Mouse (Mus musculus): Measurements from ENCODE around the gene Mrps30.
"Not testable (repeated sequence)": the region's sequence is repeated elsewhere in the genome, so short reads cannot be mapped to it uniquely, and the experiment has no call there.

The Mrps30 gene

DNA sequence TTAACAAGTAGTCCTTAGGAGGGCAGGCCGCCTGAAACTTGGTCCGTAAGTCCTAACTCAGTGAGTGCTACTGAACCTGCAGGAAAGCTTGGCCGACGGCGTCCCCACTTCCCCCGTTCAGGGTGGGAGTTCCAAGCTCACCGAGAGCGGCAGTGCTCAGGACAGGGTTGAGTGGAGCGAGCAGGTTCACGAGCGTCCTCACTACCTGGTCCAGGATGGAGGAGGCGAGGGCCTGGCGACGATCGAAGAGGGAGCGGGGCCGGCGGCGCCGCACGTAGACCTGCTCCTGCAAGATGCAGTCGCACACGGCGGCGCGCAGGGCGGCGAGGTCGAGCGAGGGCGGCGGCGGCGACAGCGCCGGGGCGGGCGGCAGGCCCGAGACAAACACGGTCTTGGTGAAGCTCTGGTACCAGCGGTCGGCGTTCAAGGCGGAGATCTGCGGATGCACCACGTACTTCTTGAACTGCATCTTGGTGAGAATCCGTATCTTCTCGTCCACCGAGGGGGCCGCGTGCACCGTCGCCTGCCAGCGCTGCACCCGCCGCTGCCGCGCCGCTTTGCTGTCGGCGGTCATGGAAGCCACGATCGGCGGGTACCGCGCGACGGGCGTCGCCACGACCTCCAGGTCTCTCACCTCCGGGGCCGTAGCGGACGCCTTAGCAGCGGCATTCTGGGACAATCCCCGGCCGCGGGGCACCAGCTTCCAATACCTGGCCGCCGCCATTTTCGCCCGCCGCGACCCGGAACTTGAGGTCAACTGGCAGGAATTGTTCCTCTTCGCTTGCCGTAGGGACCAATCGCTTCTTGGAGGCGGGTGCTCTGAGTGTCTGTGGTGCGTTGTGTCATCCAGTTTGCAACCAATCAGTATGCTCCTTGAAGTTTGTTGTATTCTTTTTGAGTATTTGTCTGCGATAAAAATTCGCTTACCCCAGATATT lies at the start of gene Mrps30, which contains the start of gene B430218F22Rik:
Mrps30 (minus strand) TSS at position 742 of the 937 bp plus-strand sequence.
B430218F22Rik (plus strand) TSS at position 120 of the 937 bp plus-strand sequence.
- DNase-seq (ENCODE audit: low spot score in 2 of 2): peak; percentile 92 to 93

DNA sequence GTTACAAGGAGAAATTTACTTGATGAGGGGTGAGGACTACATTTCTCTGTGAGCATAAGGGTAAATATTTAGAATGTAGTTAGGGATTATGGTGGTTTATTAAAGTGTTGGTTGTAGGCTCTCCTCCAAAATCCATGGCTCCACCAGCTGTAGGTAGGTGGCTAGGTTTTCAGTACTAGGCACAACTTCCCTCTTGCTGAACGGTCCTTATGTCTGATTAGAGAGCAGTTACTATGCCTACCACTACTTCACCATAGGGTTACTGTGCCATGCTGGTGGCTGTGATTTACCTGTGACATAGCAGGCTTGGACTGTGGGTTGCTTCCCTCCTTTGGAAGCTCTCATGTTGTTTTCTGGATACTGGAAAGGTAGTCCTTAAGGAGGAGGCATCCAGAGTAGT lies 33.8 kb upstream of the Mrps30 start:
- no peak for DNase-seq (ENCODE audit: low spot score in 2 of 2)

- no peak for DNase-seq (ENCODE audit: low spot score in 2 of 2)
Measured at GRCm38 (mm10) chr13:118420408-118420807, 33.4 kb upstream of the Mrps30 start.

DNA sequence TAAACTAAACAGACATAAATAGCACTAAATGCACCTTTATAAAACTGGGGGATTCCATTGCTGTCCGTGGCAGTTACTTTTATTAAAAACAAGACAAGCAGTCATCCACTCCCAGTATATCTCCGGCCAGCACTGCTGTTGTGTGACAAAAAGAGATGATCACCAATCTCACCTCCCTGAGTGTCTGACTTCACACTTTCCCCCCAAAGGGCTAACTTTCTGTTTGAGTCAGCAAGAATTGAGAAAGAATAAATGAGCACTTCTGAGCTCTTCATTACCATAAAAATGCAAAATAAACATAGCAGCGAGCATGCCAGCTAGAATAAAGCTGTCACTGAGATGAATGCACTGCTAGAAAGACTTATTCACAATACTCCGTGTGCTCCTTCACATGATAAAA lies 31.1 kb upstream of the Mrps30 start:
- DNase-seq (ENCODE audit: low spot score in 2 of 2): no peak

- no peak for DNase-seq (ENCODE audit: low spot score in 2 of 2)
Measured at GRCm38 (mm10) chr13:118411297-118411992, 24.4 kb upstream of the Mrps30 start.

DNA sequence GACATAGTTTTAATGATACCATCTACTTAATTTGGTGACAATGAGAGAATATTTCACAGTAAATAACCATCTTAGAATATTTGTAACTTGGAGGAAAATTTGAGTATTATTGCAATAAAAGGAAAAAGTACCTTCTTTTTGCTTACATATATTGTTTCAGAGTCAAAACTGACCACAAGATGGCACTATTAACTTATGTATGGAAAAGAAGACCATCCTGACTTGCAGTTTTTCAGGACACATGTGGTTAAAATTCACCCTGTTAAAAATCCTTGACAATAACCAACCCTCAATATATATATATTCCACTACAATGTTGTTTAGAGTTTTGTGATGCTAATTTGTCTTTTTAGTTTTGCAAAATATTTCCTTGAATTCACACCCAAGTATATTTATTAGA lies 16.5 kb upstream of the Mrps30 start:
- no peak for DNase-seq (ENCODE audit: low spot score in 2 of 2)

DNA sequence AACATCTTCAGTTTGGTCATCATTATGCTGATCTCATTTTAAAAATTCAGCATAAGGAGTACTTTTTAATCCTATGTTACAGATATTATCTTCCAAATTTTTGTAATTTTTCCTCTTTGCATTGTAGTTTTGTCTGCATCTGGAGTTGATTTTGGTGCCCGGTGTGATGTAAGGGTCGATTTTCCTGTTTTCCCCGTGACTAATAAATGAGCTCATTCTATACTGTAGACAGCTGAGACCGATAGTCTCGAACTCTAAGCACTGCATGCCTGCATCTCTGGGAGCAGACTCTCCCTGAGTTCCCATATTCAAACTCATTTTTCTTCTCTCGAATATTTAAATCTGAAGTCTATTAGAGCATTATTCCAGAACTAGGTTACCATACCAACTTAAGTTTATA lies 13.3 kb upstream of the Mrps30 start:
- DNase-seq (ENCODE audit: low spot score in 2 of 2): no peak

DNA sequence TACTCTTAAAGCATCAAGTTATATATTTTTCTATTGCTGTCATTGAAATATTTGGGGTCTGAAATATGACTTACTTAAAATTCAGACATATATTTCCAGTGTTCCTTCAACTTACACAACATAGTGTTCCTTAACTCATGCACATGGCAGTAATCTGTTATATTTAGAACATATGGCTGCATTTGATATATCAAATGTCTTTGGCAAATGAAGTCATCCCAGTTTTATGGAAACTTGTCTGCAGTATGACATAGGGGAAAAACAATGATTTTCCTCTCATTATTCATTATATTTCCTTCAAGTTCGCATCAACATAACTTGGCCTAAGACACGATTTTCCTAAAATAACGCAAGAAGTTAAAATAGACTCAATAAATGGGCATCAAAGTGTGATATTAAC lies 8.8 kb upstream of the Mrps30 start:
- DNase-seq (ENCODE audit: low spot score in 2 of 2): no peak

DNA sequence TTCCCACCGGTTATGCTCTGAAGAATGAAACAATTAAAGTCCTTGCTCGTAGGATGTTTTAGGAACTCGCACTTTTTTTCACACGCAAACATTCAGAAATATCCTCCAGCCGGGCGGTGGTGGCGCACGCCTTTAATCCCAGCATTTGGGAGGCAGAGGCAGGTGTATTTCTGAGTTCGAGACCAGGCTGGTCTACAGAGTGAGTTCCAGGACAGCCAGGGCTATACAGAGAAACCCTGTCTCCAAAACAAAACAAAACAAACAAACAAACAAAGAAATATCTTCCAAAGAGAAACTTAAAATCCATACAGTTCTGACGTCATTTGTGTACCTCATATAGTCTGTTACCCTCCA lies 373 bp upstream of the Mrps30 start:
- DNase-seq (ENCODE audit: low spot score in 2 of 2): not testable (repeated sequence)

DNA sequence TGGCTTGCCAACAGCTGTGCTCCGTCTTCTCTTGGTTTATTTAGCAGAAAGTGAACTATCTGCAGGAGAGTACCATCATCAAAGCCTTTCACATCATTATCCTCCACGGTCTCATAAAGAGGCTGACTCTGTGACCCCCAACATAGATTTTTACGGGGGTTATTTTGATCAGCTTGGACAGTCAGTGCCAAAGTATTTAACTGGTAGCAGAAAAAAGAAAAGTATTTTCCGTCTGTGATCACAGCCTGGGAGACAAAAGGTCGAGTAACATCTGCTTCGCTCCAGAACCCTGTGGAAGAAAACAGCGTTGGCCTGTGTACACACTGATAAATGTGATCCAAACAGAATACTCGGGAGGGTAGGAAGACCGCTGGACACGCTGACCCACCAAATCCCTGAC lies 6.7 kb downstream of the Mrps30 start:
- no peak for DNase-seq (ENCODE audit: low spot score in 2 of 2)

DNA sequence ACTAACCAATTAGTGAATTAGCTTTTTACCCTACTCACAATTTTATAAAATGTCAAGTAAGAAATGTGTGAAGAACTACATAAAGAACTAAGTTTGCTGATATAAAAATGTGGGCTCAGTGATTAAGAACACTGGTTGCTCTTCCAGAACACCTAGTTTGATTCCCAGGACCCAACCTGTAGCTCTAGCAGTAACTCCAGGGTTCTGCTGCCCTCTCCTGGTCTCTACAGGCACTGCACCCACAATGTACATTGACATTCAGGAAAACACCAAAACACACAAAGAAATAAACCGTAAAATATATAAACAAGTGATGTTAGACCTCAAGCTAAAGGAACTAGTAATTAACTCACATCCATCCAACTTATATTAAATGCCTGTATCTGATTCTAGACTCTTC lies 7.9 kb downstream of the Mrps30 start:
- DNase-seq (ENCODE audit: low spot score in 2 of 2): peak in 1 of 2 experiments; percentile 14

DNA sequence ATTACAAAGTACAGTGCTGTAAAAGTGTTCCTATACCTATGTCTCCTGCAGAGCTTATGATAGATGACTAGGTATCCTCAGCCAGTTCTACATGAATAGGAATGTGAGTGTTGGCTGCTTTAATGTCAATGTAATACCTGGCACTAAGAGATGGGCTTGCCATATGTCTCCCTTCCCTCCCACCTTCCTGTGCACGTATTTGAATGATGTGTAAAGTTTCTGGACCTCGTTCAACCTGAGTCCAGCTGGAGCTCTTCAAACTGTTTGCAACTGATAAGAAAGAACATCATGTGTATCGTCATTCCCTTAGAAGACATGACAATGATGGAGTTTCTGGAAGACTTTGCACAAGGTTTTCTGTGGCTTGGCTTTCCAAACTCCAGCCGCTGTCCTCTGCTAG lies 14.2 kb downstream of the Mrps30 start:
- DNase-seq (ENCODE audit: low spot score in 2 of 2): no peak

DNA sequence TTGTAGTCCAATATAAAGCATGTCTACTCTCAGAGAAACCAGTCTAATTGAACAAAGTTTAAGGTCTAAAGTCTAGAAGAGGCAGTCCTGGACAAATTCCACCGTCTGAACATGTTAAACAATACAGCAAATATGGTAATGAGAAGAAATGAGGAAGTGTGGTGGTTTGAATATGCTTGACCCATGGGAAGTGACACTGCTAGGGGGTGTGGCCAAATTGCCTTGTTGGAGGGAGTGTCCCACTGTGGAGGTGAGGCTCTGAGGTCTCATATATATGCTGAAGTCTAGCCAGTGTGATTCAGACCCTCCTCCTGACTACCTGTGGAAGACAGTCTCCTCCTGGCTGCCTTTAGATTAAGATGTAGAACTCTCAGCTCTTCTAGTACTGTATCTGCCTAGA lies 21.3 kb downstream of the Mrps30 start:
- no peak for DNase-seq (ENCODE audit: low spot score in 2 of 2)

DNA sequence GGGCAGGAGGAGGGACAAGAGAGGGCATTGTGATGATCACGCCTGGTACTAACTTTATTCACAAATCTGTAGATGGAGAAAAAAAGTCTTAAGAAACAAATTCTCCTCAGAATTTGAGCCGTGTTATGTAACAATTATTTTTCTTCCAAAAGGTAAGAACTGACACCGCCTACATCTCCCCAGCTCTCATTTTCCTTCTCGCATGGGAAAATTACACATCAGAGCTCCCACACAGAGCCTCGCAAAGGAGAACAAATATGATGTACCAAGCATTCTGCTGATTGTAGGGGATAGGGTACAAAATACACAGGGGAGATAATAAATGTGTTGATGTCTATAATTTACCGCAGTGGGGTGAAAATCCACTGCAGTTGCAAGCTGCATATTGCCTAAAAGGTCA lies 23.7 kb downstream of the Mrps30 start:
- no peak for DNase-seq (ENCODE audit: low spot score in 2 of 2)

DNA sequence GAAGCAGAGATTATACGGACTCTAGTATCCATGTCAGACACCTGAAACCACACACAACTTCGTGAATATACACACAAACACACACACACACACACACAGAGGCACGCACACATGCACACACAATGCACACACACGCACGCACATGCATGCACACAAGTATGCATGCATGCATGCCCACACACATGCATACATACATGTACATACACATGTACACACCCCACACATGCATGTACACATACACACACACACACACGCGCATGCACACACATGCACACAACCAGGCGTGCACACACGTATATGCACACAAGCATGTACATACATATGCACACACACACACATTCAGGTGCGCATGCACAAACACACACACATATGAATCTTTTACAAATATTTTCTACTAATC lies 36.2 kb downstream of the Mrps30 start:
- DNase-seq (ENCODE audit: low spot score in 2 of 2): no peak

DNA sequence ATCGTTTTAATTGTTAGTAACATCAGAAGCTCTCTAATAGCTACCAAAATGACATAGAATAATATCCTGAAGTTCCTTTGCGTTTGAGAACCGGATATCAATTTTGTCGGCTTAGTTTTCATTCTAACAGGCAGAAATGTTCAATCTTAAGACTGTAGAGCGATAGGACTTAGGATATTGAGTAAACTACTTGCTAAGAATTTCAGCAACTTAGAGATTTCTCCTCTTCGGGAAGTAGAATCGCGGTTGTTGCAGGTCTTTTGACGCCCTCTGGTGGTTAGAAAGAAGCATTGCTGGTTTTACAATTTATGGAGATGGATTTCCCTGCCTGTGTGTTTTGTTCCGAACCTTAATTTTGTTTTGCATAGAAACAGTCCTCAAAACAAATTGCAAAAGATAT lies 36.8 kb downstream of the Mrps30 start:
- no peak for DNase-seq (ENCODE audit: low spot score in 2 of 2)

Data from heart, adult 9 months (tissue).